Mouse (Mus musculus): ENCODE results near the gene Sult6b2. TPM values are rescaled to one million over a fixed set of nuclear protein-coding genes. Genes with fewer than 3 reads are reported as not detected.

Gene Sult6b2
- 0.09 TPM in 2 replicates for polyA plus RNA-seq (2014; fragmentation: Nextera tagmentation; extraction: Ambion mirVana)

DNA sequence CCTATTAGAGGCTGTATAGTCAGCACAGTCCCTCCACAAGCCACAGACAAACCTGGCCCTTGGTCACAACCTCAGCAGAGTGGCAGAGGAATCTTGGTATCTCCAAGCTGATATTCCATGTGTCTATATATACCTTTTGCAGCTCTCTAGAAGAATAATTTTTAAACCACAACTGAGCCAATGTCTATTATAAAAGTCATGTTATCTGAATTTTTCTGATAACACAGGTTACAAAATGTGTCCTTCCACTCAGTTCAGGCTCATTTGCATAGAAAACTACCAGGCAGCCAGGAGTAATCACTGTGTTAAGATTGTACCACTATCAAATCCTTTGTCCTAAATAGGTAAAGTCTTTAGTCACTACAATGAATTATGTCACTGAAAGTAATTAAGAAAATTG is at the start of gene Sult6b2:
Gene Sult6b2, minus strand, starts transcription at position 101 of the 400 bp plus-strand sequence.
- no peaks in the 10 kb centered on the region for H3K36me3 ChIP-seq (ENCODE audit: control insufficient read depth, insufficient read depth, low read length)
- H3K4me1 ChIP-seq (ENCODE audit: control insufficient read depth in 2 of 2, insufficient read depth in 2 of 2, low read length in 2 of 2): no peaks in the 10 kb centered on the region
- ATAC-seq (ENCODE audit: insufficient number of reproducible peaks, insufficient read depth, low FRiP score, low read depth): no peak
- no peak within 1 kb of the TSS for H3K27ac ChIP-seq (replicated peaks in 1 of 2; ENCODE audit: control insufficient read depth in 1 of 2, insufficient read depth in 1 of 2, low read depth in 2 of 2, low read length in 2 of 2)
- H3K9ac ChIP-seq (ENCODE audit: low read length): no peak within 1 kb of the TSS
- H3K4me2 ChIP-seq (ENCODE audit: low read length): no peak within 1 kb of the TSS
- H3K27me3 ChIP-seq (ENCODE audit: control insufficient read depth, insufficient read depth, low read length): no peaks in the 10 kb centered on the region
- no peaks in the 10 kb centered on the region for H3K9me3 ChIP-seq (ENCODE audit: control insufficient read depth, low read length)
- no peak within 1 kb of the TSS for H3K4me3 ChIP-seq (ENCODE audit: control insufficient read depth in 1 of 2, insufficient read depth in 1 of 2, low read depth in 1 of 2, low read length in 2 of 2)

DNA sequence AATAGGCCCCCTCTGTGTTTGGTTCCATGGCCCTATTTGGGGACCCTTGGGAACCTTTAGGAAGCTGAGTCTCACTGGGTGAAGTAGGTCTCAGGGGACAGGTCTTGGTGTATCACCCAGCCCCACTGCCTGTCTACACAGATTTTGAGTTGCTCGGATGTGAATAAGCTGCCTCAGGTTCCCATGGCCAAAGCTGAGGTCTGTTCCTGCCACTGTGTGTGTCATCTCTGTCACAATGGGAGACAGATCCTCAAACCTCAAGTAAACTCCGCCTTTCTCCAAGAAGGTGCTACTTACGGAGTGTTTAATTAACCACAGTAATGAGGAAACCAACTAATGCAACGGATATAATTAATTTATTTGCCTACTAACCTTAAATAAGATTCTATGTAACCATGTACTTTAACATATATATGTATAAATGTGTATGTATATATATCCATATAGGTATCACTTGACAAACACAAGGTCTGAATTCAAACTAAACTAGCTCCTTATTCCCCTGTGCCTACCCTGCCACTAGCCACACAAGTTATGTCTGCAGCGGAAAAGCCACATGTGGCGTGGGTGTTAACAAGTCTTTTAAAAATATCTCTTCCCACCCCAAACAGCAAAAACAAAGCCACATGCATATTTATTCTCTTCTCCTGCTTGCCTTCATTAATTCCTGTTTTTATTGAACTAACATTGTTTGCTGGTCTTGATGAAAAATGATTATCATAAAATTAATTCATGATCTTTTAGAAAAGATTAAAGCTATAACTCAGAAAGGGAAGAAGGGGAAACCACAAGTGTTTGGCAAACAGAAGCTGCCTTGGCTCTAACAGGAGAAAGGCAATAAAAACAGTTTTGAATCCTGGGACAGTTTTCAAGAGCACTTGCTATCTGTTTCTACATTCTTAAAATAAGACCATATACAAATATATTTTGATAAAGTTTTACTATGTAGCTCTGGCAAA is 48.4 kb upstream of the Sult6b2 start:
- no peaks in the 10 kb centered on the region for H3K9me3 ChIP-seq (ENCODE audit: control insufficient read depth, low read length)
- H3K4me2 ChIP-seq (ENCODE audit: low read length): no peak overlapping the region
- H3K36me3 ChIP-seq (ENCODE audit: control insufficient read depth, insufficient read depth, low read length): no peaks in the 10 kb centered on the region
- ATAC-seq (ENCODE audit: insufficient number of reproducible peaks, insufficient read depth, low FRiP score, low read depth): no peak
- H3K4me3 ChIP-seq (ENCODE audit: control insufficient read depth in 1 of 2, insufficient read depth in 1 of 2, low read depth in 1 of 2, low read length in 2 of 2): no peak overlapping the region
- no peaks in the 10 kb centered on the region for H3K27me3 ChIP-seq (ENCODE audit: control insufficient read depth, insufficient read depth, low read length)
- no peaks in the 10 kb centered on the region for H3K4me1 ChIP-seq (ENCODE audit: control insufficient read depth in 2 of 2, insufficient read depth in 2 of 2, low read length in 2 of 2)
- WGBS: 79% methylated on average over 6 of the region's 6 CpGs
- no peak overlapping the region for H3K27ac ChIP-seq (replicated peaks in 1 of 2; ENCODE audit: control insufficient read depth in 1 of 2, insufficient read depth in 1 of 2, low read depth in 2 of 2, low read length in 2 of 2)
- no peak overlapping the region for H3K9ac ChIP-seq (ENCODE audit: low read length)

DNA sequence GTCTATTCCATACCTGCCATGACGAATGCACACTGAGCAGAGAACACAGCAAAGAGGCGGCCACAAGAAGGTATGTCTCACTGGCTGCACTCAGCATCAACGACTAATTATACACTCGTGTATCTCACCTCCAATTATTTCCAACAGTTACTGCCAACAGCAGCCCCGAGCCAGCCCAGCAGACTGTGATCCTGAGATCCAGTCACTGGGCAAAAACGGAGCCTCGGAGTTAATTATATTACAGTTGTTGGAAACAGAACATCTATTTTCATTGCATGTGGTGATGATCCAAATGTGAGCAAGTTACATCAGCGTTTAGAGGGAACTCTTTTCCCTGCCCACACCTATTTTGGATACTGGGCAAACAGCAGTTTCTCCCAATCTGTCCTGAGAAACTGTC is 46.1 kb upstream of the Sult6b2 start:
- Histone ChIP-seq H3K4me1 (ENCODE audit: control insufficient read depth in 2 of 2, insufficient read depth in 2 of 2, low read length in 2 of 2) (no peaks in the 10 kb centered on the region), H3K4me3 (ENCODE audit: control insufficient read depth in 1 of 2, insufficient read depth in 1 of 2, low read depth in 1 of 2, low read length in 2 of 2) (no peak overlapping the region), H3K36me3 (ENCODE audit: control insufficient read depth, insufficient read depth, low read length) (no peaks in the 10 kb centered on the region), H3K27me3 (ENCODE audit: control insufficient read depth, insufficient read depth, low read length) (no peaks in the 10 kb centered on the region), H3K9me3 (ENCODE audit: control insufficient read depth, low read length) (no peaks in the 10 kb centered on the region), H3K9ac (ENCODE audit: low read length) (no peak overlapping the region), H3K4me2 (ENCODE audit: low read length) (no peak overlapping the region), H3K27ac (replicated peaks in 1 of 2; ENCODE audit: control insufficient read depth in 1 of 2, insufficient read depth in 1 of 2, low read depth in 2 of 2, low read length in 2 of 2) (no peak overlapping the region)
- ATAC-seq (ENCODE audit: insufficient number of reproducible peaks, insufficient read depth, low FRiP score, low read depth): no peak
- 76% methylated on average over 8 of the region's 8 CpGs for WGBS

DNA sequence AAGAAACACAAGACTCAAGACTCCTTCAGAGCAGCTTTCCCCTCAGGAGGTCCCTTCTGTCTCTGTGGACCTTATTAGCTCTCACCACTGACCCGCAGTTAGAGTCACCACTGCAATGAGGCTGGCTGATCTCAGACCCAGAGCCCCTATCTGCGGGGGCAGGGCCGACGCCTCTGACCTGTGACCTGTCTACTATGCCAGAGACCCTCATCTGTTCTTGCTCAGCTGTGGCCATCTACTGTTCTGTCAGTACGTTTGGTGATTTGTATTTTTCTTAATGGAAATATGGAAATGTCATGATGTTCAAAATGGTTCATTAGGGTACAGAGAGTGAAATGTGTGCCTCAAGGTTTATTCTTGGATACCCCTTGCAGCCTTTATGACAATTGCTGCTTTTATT is 45.0 kb upstream of the Sult6b2 start:
- Histone ChIP-seq H3K9me3 (ENCODE audit: control insufficient read depth, low read length) (no peaks in the 10 kb centered on the region), H3K4me2 (ENCODE audit: low read length) (no peak overlapping the region), H3K4me3 (ENCODE audit: control insufficient read depth in 1 of 2, insufficient read depth in 1 of 2, low read depth in 1 of 2, low read length in 2 of 2) (no peak overlapping the region), H3K4me1 (ENCODE audit: control insufficient read depth in 2 of 2, insufficient read depth in 2 of 2, low read length in 2 of 2) (no peaks in the 10 kb centered on the region), H3K27me3 (ENCODE audit: control insufficient read depth, insufficient read depth, low read length) (no peaks in the 10 kb centered on the region), H3K27ac (replicated peaks in 1 of 2; ENCODE audit: control insufficient read depth in 1 of 2, insufficient read depth in 1 of 2, low read depth in 2 of 2, low read length in 2 of 2) (no peak overlapping the region), H3K36me3 (ENCODE audit: control insufficient read depth, insufficient read depth, low read length) (no peaks in the 10 kb centered on the region), H3K9ac (ENCODE audit: low read length) (no peak overlapping the region)
- no peak for ATAC-seq (ENCODE audit: insufficient number of reproducible peaks, insufficient read depth, low FRiP score, low read depth)
- WGBS: 44% methylated on average over 5 of the region's 5 CpGs

DNA sequence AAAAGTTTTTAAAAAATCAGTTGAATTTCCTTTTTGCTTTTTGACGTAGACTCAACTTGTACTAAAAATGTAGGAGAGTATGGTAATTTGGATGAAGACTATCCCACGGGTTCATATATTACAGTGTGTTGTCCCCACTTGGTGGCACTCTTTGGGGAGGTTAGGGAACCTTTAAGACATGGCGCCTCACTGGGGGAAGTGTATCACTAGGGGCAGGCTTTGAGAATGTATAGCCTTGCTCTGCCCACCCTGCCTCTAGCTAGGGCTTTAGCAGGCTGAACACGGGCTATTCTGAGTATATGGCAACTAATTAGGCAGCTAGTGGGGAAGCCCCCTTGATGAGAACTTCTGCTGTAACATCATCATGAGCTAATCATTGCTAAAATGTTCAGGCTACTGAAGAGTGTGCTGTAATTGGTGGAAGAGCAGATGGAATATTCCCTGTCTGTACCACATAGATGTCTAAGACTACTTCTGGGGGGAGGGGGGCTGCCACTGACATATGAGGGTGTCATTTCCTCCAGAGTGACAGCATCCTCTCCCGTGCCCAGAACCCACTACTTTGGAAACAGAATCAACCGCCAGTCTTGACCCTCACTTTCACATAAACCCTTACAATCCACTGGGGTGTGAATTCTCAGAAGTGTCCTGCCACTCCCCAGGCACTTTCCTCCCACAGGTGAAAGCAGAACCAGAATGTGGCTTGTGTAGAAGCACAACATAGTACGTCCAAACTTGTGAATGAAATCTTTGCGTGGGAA is 43.8 kb upstream of the Sult6b2 start:
- no peaks in the 10 kb centered on the region for H3K4me1 ChIP-seq (ENCODE audit: control insufficient read depth in 2 of 2, insufficient read depth in 2 of 2, low read length in 2 of 2)
- no peak overlapping the region for H3K27ac ChIP-seq (replicated peaks in 1 of 2; ENCODE audit: control insufficient read depth in 1 of 2, insufficient read depth in 1 of 2, low read depth in 2 of 2, low read length in 2 of 2)
- no peaks in the 10 kb centered on the region for H3K9me3 ChIP-seq (ENCODE audit: control insufficient read depth, low read length)
- ATAC-seq (ENCODE audit: insufficient number of reproducible peaks, insufficient read depth, low FRiP score, low read depth): no peak
- H3K36me3 ChIP-seq (ENCODE audit: control insufficient read depth, insufficient read depth, low read length): no peaks in the 10 kb centered on the region
- 60% methylated on average over 8 of the region's 8 CpGs for WGBS
- H3K4me3 ChIP-seq (ENCODE audit: control insufficient read depth in 1 of 2, insufficient read depth in 1 of 2, low read depth in 1 of 2, low read length in 2 of 2): no peak overlapping the region
- H3K4me2 ChIP-seq (ENCODE audit: low read length): no peak overlapping the region
- H3K27me3 ChIP-seq (ENCODE audit: control insufficient read depth, insufficient read depth, low read length): no peaks in the 10 kb centered on the region
- no peak overlapping the region for H3K9ac ChIP-seq (ENCODE audit: low read length)

DNA sequence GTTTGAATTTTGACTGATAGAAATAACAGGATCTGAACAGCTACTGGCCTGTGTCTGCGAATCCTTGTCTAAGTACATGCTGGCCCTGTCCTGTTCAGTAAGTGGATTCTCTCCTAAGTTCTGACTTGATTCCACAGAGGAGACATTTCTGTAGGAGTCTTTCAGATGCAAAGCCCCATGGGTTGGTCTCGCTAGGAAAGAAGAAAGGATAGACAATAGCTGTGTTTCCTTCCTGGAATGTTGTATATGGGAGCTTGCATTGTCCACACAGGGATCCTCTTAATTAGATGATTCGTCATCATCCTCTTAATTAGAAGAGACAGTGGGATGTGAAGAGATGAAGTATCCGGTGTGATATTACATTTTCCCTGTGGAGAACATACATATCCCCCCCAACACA is 42.6 kb upstream of the Sult6b2 start:
- no peak for ATAC-seq (ENCODE audit: insufficient number of reproducible peaks, insufficient read depth, low FRiP score, low read depth)
- 85% methylated on average over 4 of the region's 4 CpGs for WGBS

DNA sequence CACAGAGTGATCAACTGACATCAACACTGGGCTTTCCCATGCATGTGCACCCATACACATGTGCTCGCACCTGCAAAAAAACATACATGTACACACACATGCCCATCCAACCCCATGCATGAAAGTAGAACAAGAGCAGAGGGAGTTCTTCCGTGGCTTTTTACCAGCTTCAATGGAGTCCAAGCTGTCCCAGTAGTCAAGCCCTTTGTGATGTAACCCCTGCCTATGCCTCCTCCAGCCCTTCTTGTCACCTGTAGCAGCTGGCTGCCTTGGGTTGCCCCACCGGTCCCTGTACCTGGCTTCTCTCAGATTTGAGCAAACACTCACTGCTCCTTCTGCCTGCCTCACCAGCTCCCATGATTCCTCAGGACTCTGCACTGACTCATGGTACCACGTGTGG is 40.8 kb upstream of the Sult6b2 start:
- Histone ChIP-seq H3K27ac (replicated peaks in 1 of 2; ENCODE audit: control insufficient read depth in 1 of 2, insufficient read depth in 1 of 2, low read depth in 2 of 2, low read length in 2 of 2) (no peak overlapping the region), H3K27me3 (ENCODE audit: control insufficient read depth, insufficient read depth, low read length) (no peaks in the 10 kb centered on the region), H3K36me3 (ENCODE audit: control insufficient read depth, insufficient read depth, low read length) (no peaks in the 10 kb centered on the region), H3K4me2 (ENCODE audit: low read length) (no peak overlapping the region), H3K4me1 (ENCODE audit: control insufficient read depth in 2 of 2, insufficient read depth in 2 of 2, low read length in 2 of 2) (no peaks in the 10 kb centered on the region), H3K4me3 (ENCODE audit: control insufficient read depth in 1 of 2, insufficient read depth in 1 of 2, low read depth in 1 of 2, low read length in 2 of 2) (no peak overlapping the region), H3K9me3 (ENCODE audit: control insufficient read depth, low read length) (no peaks in the 10 kb centered on the region), H3K9ac (ENCODE audit: low read length) (no peak overlapping the region)
- no peak for ATAC-seq (ENCODE audit: insufficient number of reproducible peaks, insufficient read depth, low FRiP score, low read depth)
- 75% methylated on average over 4 of the region's 4 CpGs for whole genome bisulfite sequencing

More for the DNA sequence above, 42.6 kb upstream of the Sult6b2 start:
- Histone ChIP-seq H3K27me3 (ENCODE audit: control insufficient read depth, insufficient read depth, low read length) (no peaks in the 10 kb centered on the region), H3K4me2 (ENCODE audit: low read length) (no peak overlapping the region), H3K36me3 (ENCODE audit: control insufficient read depth, insufficient read depth, low read length) (no peaks in the 10 kb centered on the region), H3K4me1 (ENCODE audit: control insufficient read depth in 2 of 2, insufficient read depth in 2 of 2, low read length in 2 of 2) (no peaks in the 10 kb centered on the region), H3K4me3 (ENCODE audit: control insufficient read depth in 1 of 2, insufficient read depth in 1 of 2, low read depth in 1 of 2, low read length in 2 of 2) (no peak overlapping the region), H3K9me3 (ENCODE audit: control insufficient read depth, low read length) (no peaks in the 10 kb centered on the region), H3K9ac (ENCODE audit: low read length) (no peak overlapping the region), H3K27ac (replicated peaks in 1 of 2; ENCODE audit: control insufficient read depth in 1 of 2, insufficient read depth in 1 of 2, low read depth in 2 of 2, low read length in 2 of 2) (no peak overlapping the region)

Measured in heart, embryonic 14.5 days (tissue).